Mouse (Mus musculus) erythroblast, adult 5-6 weeks (primary cell): ENCODE results near the gene Ripor3. TPM values are rescaled to one million over a fixed set of nuclear protein-coding genes. Genes with fewer than 3 reads are reported as not detected.

Experiments used
- ATAC-seq: replicated peaks from 2 replicates; pipeline ENCODE4 v1.8.0; 2016; ENCODE audit warnings: moderate number of reproducible peaks, mild to moderate bottlenecking, moderate TSS enrichment, inconsistent platforms; ENCODE audit not compliant: poor library complexity, low FRiP score, severe bottlenecking
- total RNA-seq, 2 experiments: library from RNA; stranded (forward) in 1 of 2; stranded (reverse) in 1 of 2; fragments of 150-400 nt in 1 of 2; fragments of 200-764, 138-1000 nt in 1 of 2; gene quantifications; 2 replicates each; pipeline versions ENCODE4 v1.2.3 to v1.2.4; 2015 to 2017; ENCODE audit warnings: low replicate concordance in 2 of 2

Gene Ripor3
- total RNA-seq, 2 experiments from 2014 or later = not detected

GRCm38 (mm10) chr2:167995870-167996635, 14.4 kb downstream of the Ripor3 start:
- ATAC-seq = no peak

GRCm38 (mm10) chr2:167993260-167993659, 17.2 kb downstream of the Ripor3 start:
- ATAC-seq = 0 out of 2 replicates have a peak, but pooled peaks have one; percentile 16

GRCm38 (mm10) chr2:167989310-167989709, 21.1 kb downstream of the Ripor3 start:
- no peak for ATAC-seq

GRCm38 (mm10) chr2:167987640-167988039, 22.8 kb downstream of the Ripor3 start:
- no peak for ATAC-seq

- ATAC-seq = no peak
These were observed 23.7 kb downstream of the Ripor3 start for GRCm38 (mm10) chr2:167986762-167987161.

- no peak for ATAC-seq
These were observed 25.5 kb downstream of the Ripor3 start for GRCm38 (mm10) chr2:167984946-167985345.

- no peak for ATAC-seq
These were observed 26.0 kb downstream of the Ripor3 start for GRCm38 (mm10) chr2:167984371-167984770.

- ATAC-seq = no peak
These were observed 27.8 kb downstream of the Ripor3 start for GRCm38 (mm10) chr2:167982646-167983045.

- no peak for ATAC-seq
These were observed 30.0 kb downstream of the Ripor3 start for GRCm38 (mm10) chr2:167980391-167980790.

- ATAC-seq = no peak
These were observed 32.1 kb downstream of the Ripor3 start for GRCm38 (mm10) chr2:167978271-167978670.

- ATAC-seq = no peak
These were observed 34.7 kb downstream of the Ripor3 start for GRCm38 (mm10) chr2:167975746-167976145.

GRCm38 (mm10) chr2:167972809-167973208, 37.6 kb downstream of the Ripor3 start:
- ATAC-seq = no peak

- ATAC-seq = no peak
These were observed 38.3 kb downstream of the Ripor3 start for GRCm38 (mm10) chr2:167972146-167972545.

- no peak for ATAC-seq
These were observed 40.4 kb downstream of the Ripor3 start for GRCm38 (mm10) chr2:167969851-167970541.

GRCm38 (mm10) chr2:167968504-167968903, 41.9 kb downstream of the Ripor3 start:
- ATAC-seq = no peak

- ATAC-seq = no peak
These were observed 44.5 kb downstream of the Ripor3 start for GRCm38 (mm10) chr2:167965911-167966310.

GRCm38 (mm10) chr2:167964320-167964719, 46.1 kb downstream of the Ripor3 start:
- no peak for ATAC-seq

GRCm38 (mm10) chr2:167963778-167964300, 46.6 kb downstream of the Ripor3 start:
- no peak for ATAC-seq

GRCm38 (mm10) chr2:167963176-167963575, 47.2 kb downstream of the Ripor3 start:
- no peak for ATAC-seq

GRCm38 (mm10) chr2:167962347-167962746, 48.1 kb downstream of the Ripor3 start:
- ATAC-seq = no peak

GRCm38 (mm10) chr2:167960584-167960983, 49.8 kb downstream of the Ripor3 start:
- ATAC-seq = no peak
